Comparison of ENCODE assay signal across 11 mouse cellular contexts in genomic region chr12:101985110-101985509, GRCm38 (mm10). TPM values are rescaled to one million over a fixed set of nuclear protein-coding genes. Genes with fewer than 3 reads are reported as not detected.
DNase-seq lines count a peak whose midpoint lies in the region; ATAC-seq and TF ChIP-seq lines count a peak whose summit lies in the region.
"Had no signal": no experiment of that assay in that cellular context is flagged by ENCODE, and none has a peak within 500 bp of the region (broad histone marks: within the 10 kb centered on the region; RNA-seq: fewer than 3 reads in every experiment).

No protein-coding gene starts in this region.

- peaks cover 46% of the 10 kb centered on the region for H3K36me3 ChIP-seq in hindbrain, postnatal 0 days (ENCODE audit: insufficient read depth, low read length)
- H3K36me3 ChIP-seq in hindbrain, embryonic 13.5 days, result peaks cover 64% of the 10 kb centered on the region
- H3K36me3 ChIP-seq in liver, postnatal 0 days (replicated peaks; ENCODE audit: insufficient read depth, low read length), result peaks cover 64% of the 10 kb centered on the region

- 34% methylated on average over 3 of the region's 3 CpGs for WGBS in hindbrain, postnatal 0 days
- WGBS in hindbrain, embryonic 13.5 days, result 74% methylated on average over 3 of the region's 3 CpGs
- WGBS in liver, postnatal 0 days (ENCODE audit: insufficient replicate concordance), result 52% methylated on average over 3 of the region's 3 CpGs

- peak; percentile 80 for TF ChIP-seq CTCF in hindbrain, postnatal 0 days (IDR thresholded peaks at IDR 0.05; ENCODE audit: low read depth)
- peak; percentile 60 for TF ChIP-seq CTCF in liver, postnatal 0 days (IDR thresholded peaks at IDR 0.05; ENCODE audit: low read depth)

- DNase-seq in hindbrain, postnatal 0 days (ENCODE audit: low spot score), result peak; percentile 77
- DNase-seq in CD4-positive helper T cell, adult 2 months (ENCODE audit: low read depth, low spot score), result peak; percentile 28
- peak; percentile 65 for DNase-seq in NIH3T3 (ENCODE audit: low read depth)
- DNase-seq in liver, postnatal 0 days, result no peak
- DNase-seq in adrenal gland, adult 8-10 months, result no peak
- no peak for DNase-seq in urinary bladder, adult 18-20 months (ENCODE audit: low spot score in 2 of 2)
- no peak for DNase-seq in layer of hippocampus, postnatal 10 days (ENCODE audit: low spot score in 2 of 2)

- no peak for TF ChIP-seq EP300 in liver, postnatal 0 days (IDR thresholded peaks at IDR 0.05; ENCODE audit: low read depth)

- no peak overlapping the region for H3K27ac ChIP-seq in hindbrain, postnatal 0 days
- no peak overlapping the region for H3K27ac ChIP-seq in hindbrain, embryonic 13.5 days
- H3K27ac ChIP-seq in liver, postnatal 0 days (ENCODE audit: low read depth), result no peak overlapping the region
- H3K27ac ChIP-seq: embryonic facial prominence, embryonic 13.5 days had no signal

- no peak overlapping the region for H3K4me2 ChIP-seq in hindbrain, postnatal 0 days (ENCODE audit: low read depth, low read length)
- H3K4me2 ChIP-seq in hindbrain, embryonic 13.5 days, result no peak overlapping the region
- H3K4me2 ChIP-seq in liver, postnatal 0 days (ENCODE audit: low read depth, low read length), result no peak overlapping the region
- H3K4me2 ChIP-seq: embryonic facial prominence, embryonic 13.5 days; heart, embryonic 11.5 days had no signal

- H3K9ac ChIP-seq in hindbrain, postnatal 0 days (replicated peaks; ENCODE audit: low read length), result no peak overlapping the region
- H3K9ac ChIP-seq in hindbrain, embryonic 13.5 days, result no peak overlapping the region
- H3K9ac ChIP-seq in liver, postnatal 0 days (replicated peaks), result no peak overlapping the region
- H3K9ac ChIP-seq: embryonic facial prominence, embryonic 13.5 days had no signal

- no peak overlapping the region for H3K4me3 ChIP-seq in hindbrain, postnatal 0 days (ENCODE audit: low read length)
- H3K4me3 ChIP-seq in hindbrain, embryonic 13.5 days, result no peak overlapping the region
- H3K4me3 ChIP-seq in liver, postnatal 0 days (ENCODE audit: low read depth, low read length), result no peak overlapping the region
- H3K4me3 ChIP-seq: embryonic facial prominence, embryonic 13.5 days; megakaryocyte, embryonic 14.5 days had no signal

- H3K9me3 ChIP-seq in hindbrain, postnatal 0 days (ENCODE audit: low read length), result no peaks in the 10 kb centered on the region
- no peaks in the 10 kb centered on the region for H3K9me3 ChIP-seq in hindbrain, embryonic 13.5 days
- H3K9me3 ChIP-seq in liver, postnatal 0 days (ENCODE audit: low read length), result no peaks in the 10 kb centered on the region
- H3K9me3 ChIP-seq: embryonic facial prominence, embryonic 13.5 days; megakaryocyte, embryonic 14.5 days had no signal

- no peaks in the 10 kb centered on the region for H3K4me1 ChIP-seq in hindbrain, postnatal 0 days (ENCODE audit: insufficient read depth, low read length)
- no peaks in the 10 kb centered on the region for H3K4me1 ChIP-seq in hindbrain, embryonic 13.5 days (replicated peaks)
- H3K4me1 ChIP-seq in liver, postnatal 0 days (ENCODE audit: insufficient read depth), result peaks cover 4% of the 10 kb centered on the region
- H3K4me1 ChIP-seq: embryonic facial prominence, embryonic 13.5 days had no signal

- 0 out of 2 replicates have a peak, but pooled peaks have one; percentile 51 for ATAC-seq in hindbrain, postnatal 0 days
- no peak for ATAC-seq in hindbrain, embryonic 13.5 days (ENCODE audit: low FRiP score)
- ATAC-seq in liver, postnatal 0 days, result no peak

- H3K27me3 ChIP-seq in hindbrain, postnatal 0 days (ENCODE audit: insufficient read depth, low read length), result no peaks in the 10 kb centered on the region
- no peaks in the 10 kb centered on the region for H3K27me3 ChIP-seq in hindbrain, embryonic 13.5 days
- no peaks in the 10 kb centered on the region for H3K27me3 ChIP-seq in liver, postnatal 0 days (ENCODE audit: insufficient read depth, low read length)
- H3K27me3 ChIP-seq: embryonic facial prominence, embryonic 13.5 days; megakaryocyte, embryonic 14.5 days had no signal

RNA-seq across cellular contexts. Expression of gene Cpsf2, which starts 9.3 kb away (rescaled TPM):
- total RNA-seq in hindbrain, postnatal 0 days (2014; rRNA removed), result 19.7 and 20.9 TPM in 2 replicates
- 26.9 and 27.2 TPM in 2 replicates for polyA plus RNA-seq in hindbrain, postnatal 0 days (2015; fragmentation: Nextera tagmentation; extraction: Ambion mirVana)
- 33.8 and 34.6 TPM in 2 replicates for polyA plus RNA-seq in hindbrain, embryonic 13.5 days (2015; fragmentation: Nextera tagmentation; extraction: Ambion mirVana)
- 11.4 and 12.0 TPM in 2 replicates for polyA plus RNA-seq in liver, postnatal 0 days (2015; fragmentation: Nextera tagmentation; extraction: Ambion mirVana)
- total RNA-seq in adrenal gland, adult 8-10 months (2022), result 10 to 100 TPM; 33.5 to 39.0 (median 37.2) TPM
- 10 to 100 TPM; 35.9 to 36.7 TPM for total RNA-seq in layer of hippocampus, postnatal 10 days (2021)

RNA-seq across cellular contexts. Expression of gene Atxn3, which starts 27.1 kb away (rescaled TPM):
- 8.3 and 24.2 TPM in 2 replicates for total RNA-seq in hindbrain, postnatal 0 days (2014; rRNA removed)
- polyA plus RNA-seq in hindbrain, postnatal 0 days (2015; fragmentation: Nextera tagmentation; extraction: Ambion mirVana), result 7.6 and 8.9 TPM in 2 replicates
- 12.5 and 13.7 TPM in 2 replicates for polyA plus RNA-seq in hindbrain, embryonic 13.5 days (2015; fragmentation: Nextera tagmentation; extraction: Ambion mirVana)
- polyA plus RNA-seq in liver, postnatal 0 days (2015; fragmentation: Nextera tagmentation; extraction: Ambion mirVana), result 7.4 and 7.6 TPM in 2 replicates
- total RNA-seq in adrenal gland, adult 8-10 months (2022), result 10 to 100 TPM; 17.7 to 24.6 (median 20.9) TPM
- total RNA-seq in layer of hippocampus, postnatal 10 days (2021), result 10 to 100 TPM; 20.4 to 21.9 TPM

Comparison
In these comparisons a context has a peak if more than half of its experiments do, and no peak if none do; other contexts are left out.
1. DNase-seq: peak in hindbrain, postnatal 0 days (single experiment), CD4-positive helper T cell, adult 2 months (single experiment) and NIH3T3 (single experiment); none in liver, postnatal 0 days (single experiment), adrenal gland, adult 8-10 months (single experiment), urinary bladder, adult 18-20 months (0 of 2) and layer of hippocampus, postnatal 10 days (0 of 2).